Mouse (Mus musculus) layer of hippocampus, adult 2 months (tissue): ENCODE data around the gene Heatr6. TPM values are rescaled to one million over a fixed set of nuclear protein-coding genes. Genes with fewer than 3 reads are reported as not detected.

Experiments
- DNase-seq, 2 experiments: peaks; one replicate each; pipeline ENCODE4 v3.0.0; 2022; ENCODE audit warnings: low spot score in 2 of 2
- H3K27ac ChIP-seq: fragments of 200-600 bp; 2 replicates; pipeline ENCODE4 v1.8.1; 2022
- H3K4me3 ChIP-seq: fragments of 200-600 bp; 2 replicates; pipeline ENCODE4 v1.8.1; 2022; ENCODE audit warnings: mild to moderate bottlenecking
- CTCF ChIP-seq: fragments of 200-600 bp; conservative IDR thresholded peaks from 2 replicates; pipeline ENCODE4 v1.8.1; 2022; ENCODE audit warnings: antibody characterized with exemption, mild to moderate bottlenecking, moderate library complexity
- total RNA-seq, 2 experiments: library from RNA; stranded (reverse); gene quantifications; 2 replicates each; pipeline ENCODE4 v1.2.3; 2021

Gene Heatr6
- total RNA-seq, 2 experiments from 2014 or later = 17.3 to 18.9 TPM

DNA sequence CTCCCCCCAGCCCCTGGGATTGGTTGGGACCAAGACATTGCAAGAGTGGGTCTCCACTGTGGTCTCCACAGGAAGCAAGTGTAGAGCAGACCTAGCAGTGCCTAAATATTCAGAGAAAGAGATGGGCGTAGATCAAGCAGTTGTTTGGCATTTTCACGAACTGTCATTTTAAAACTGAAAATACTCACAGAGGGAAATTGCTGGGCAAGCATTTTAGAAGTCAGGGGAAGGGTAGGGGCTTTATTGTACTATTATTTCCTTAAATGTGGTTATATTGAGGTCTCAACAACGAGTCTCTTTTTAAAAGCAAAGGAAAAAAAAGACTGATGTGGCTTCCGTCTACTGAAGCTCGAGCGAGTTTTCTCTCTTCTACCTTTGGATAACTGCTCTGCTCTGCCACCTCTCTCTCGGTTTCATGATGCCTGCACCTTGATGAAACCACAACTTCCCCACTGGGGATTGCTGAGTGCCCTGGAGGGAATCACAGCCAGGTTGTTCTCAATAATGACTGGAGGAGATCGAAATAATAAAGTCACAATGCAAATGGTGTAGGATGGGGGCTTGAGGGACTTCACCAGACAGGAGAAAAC, 75.2 kb downstream of the Heatr6 start:
- H3K27ac ChIP-seq = no peak overlapping the region
- no peak overlapping the region for H3K4me3 ChIP-seq
- TF ChIP-seq CTCF = no peak
- no peak for DNase-seq

DNA sequence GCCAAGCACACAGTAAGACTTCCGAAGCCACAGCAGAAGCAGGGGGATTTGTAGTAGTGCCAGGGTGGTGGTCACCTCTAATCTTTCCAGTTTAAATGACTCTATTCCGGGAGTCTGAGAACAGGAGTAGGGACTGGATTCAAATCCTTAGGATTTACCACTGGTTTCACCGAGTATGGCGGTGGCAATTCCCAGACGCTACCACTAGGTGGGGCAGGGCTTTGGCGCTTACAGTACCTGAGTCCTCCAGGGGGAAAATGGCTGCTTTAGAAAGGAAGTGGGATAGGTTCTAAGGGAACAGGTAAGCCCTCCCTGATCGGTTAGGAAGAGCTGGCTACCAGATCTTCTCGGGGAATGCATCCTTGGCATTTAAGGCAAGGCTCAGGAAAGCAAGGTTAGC, 78.9 kb downstream of the Heatr6 start:
- TF ChIP-seq CTCF = peak; percentile 75
- no peak overlapping the region for H3K4me3 ChIP-seq
- no peak overlapping the region for H3K27ac ChIP-seq
- no peak for DNase-seq

Other genes with a start within 250 kb of the Heatr6 start
- gene Heatr9, start 231.5 kb upstream of the Heatr6 start, total RNA-seq = not detected
- not detected for gene Ccl5, start 223.2 kb upstream of the Heatr6 start, total RNA-seq
- 1 to 10 TPM; 4.5 to 4.8 TPM for gene Ccl9, start 175.1 kb upstream of the Heatr6 start, total RNA-seq
- gene Ccl6, start 160.6 kb upstream of the Heatr6 start, total RNA-seq = 1 to 10 TPM; 1.1 to 1.4 TPM
- not detected for gene Rpl9-ps1, start 108.1 kb upstream of the Heatr6 start, total RNA-seq
- gene Ccl3, start 104.3 kb upstream of the Heatr6 start, total RNA-seq = not detected
- gene Ccl4, start 91.1 kb upstream of the Heatr6 start, total RNA-seq = not detected
- not detected for gene Wfdc17, start 49.7 kb upstream of the Heatr6 start, total RNA-seq
- 1 to 10 TPM in 1 of 2 experiments, not detected in 1; 1.1 TPM for gene Wfdc18, start 44.7 kb upstream of the Heatr6 start, total RNA-seq
- not detected for gene Wfdc21, start 6.8 kb upstream of the Heatr6 start, total RNA-seq
- gene Hnf1b, start 96.4 kb downstream of the Heatr6 start, total RNA-seq = under 1 TPM; 0.15 to 0.22 TPM
- 10 to 100 TPM; 13.0 to 15.6 TPM for gene Ddx52, start 188.4 kb downstream of the Heatr6 start, total RNA-seq
- gene Synrg, start 210.7 kb downstream of the Heatr6 start, total RNA-seq = 10 to 100 TPM; 68.2 to 72.1 TPM